Mouse (Mus musculus) ovary, adult 18-20 months (tissue): ENCODE data around the gene Olfr855.

ENCODE experiments used
- DNase-seq: peaks from one replicate; pipeline ENCODE4 v3.0.0; 2022; ENCODE audit warnings: low spot score, mixed read lengths

Olfr855 gene

GRCm38 (mm10) chr9:19582317-19582716 lies at the start of gene Olfr855:
Olfr855 (plus strand) TSS chr9:19582617.
- no peak for DNase-seq

DNA sequence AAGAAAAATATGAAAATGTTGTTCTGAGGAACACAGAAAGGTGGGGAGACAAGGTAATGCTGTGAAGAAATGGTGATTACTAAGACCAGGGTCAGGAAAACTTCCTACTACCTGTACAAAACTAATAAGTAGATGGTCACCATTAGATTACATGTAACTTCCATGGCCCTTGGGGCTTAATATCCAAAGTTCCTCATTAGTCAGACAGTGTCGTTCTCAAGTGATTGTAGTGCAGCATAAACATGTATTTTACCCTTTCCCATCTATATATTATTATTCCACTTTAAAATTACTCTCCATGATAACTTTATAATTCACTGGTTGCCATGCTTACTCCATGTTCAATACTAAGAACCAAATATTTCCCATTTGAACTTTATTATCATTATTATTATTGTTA lies 41.4 kb upstream of the Olfr855 start, which contains the start of gene Olfr853:
TSS of gene Olfr853 (minus strand) at position 101 of the 400 bp plus-strand sequence.
- DNase-seq: no peak

DNA sequence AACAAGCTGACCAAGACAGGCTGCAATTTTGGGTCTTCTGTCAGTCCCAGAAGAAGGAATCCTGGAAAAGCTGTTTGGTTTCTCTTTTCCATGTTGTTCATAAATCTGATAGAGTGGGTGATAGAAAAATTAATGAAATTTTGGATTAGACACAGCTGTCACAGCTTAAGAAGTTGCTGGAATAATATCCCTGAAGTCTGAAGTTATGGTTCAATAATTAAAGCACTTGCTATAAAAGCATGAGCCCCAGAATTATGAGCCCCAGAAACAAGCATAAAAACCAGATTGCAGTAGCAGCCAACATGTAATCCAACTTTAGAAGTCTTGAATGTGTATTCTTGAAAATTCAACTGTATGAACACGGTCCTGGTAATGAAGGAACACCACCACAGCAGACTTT lies 15.1 kb upstream of the Olfr855 start, which contains the start of gene Olfr854:
TSS of gene Olfr854 (minus strand) at position 101 of the 400 bp plus-strand sequence.
- no peak for DNase-seq

GRCm38 (mm10) chr9:19621297-19621696 lies 38.9 kb downstream of the Olfr855 start:
- no peak for DNase-seq

DNA sequence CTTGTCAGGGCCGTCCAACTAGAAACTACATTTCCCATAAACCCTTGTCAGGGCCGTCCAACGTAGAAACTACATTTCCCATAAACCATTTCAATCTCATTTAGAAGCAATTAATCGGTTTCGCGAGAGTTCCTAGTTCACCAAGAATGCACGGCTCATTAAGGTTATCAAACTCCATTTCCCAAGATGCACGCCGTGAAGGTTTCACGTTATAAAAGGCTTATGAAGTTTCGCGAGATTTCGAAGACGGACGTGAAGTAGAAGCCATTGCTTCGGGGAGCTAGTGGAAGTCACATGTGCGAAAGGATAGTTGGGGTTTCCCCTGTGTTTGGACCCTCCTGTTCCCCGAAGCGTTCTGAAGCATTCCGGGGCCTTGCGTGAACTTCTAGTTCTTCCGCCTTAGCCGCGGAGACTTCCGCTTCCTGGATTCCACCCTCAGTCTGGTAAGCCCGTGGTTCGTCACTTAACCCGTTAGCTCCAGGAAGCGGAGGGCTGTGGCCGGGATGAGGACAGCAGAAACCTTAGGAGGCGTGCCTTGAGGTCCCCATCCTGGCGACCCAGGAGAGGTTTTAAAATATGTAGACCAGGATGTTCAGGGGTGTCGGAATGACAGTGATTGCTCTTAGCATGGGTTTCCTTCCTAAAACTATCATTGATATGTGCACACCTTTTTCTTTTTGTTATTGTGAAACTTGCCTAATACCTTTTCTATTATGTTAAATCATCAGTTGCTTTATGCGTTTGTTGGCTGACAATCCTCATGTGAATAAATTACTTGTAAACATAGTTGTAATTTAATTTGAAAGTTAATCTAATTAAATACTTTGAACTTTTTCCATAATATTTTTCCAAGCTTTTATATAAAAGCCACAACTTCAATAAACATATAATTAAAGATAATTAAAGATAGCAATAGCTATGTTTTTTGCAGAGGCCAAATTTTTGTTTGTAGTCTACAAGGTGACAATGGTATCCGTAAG lies 39.7 kb downstream of the Olfr855 start, which contains the start of gene Zfp317:
TSS of gene Zfp317 (plus strand) at position 260 of the 980 bp plus-strand sequence.
- peak; percentile 89 for DNase-seq

- DNase-seq: no peak
Measured at GRCm38 (mm10) chr9:19629574-19629973, 47.2 kb downstream of the Olfr855 start.
